Mouse (Mus musculus): Measurements from ENCODE around the gene Ints2. TPM values are rescaled to one million over a fixed set of nuclear protein-coding genes. Genes with fewer than 3 reads are reported as not detected.
"Not testable (repeated sequence)": the region's sequence is repeated elsewhere in the genome, so short reads cannot be mapped to it uniquely, and the experiment has no call there.

The Ints2 gene
- polyA plus RNA-seq (2015; fragmentation: Nextera tagmentation; extraction: Ambion mirVana): 13.7 and 18.4 TPM in 2 replicates

- WGBS (ENCODE audit: insufficient replicate concordance): 5% methylated on average over 32 of the region's 32 CpGs
- DNase-seq: peak; percentile 87
Measured at GRCm38 (mm10) chr11:86257460-86258076, at the start of gene Ints2. Ints2 (minus strand) TSS chr11:86257575.

GRCm38 (mm10) chr11:86292201-86292600 is 34.8 kb upstream of the Ints2 start:
- not testable (repeated sequence) for ATAC-seq (ENCODE audit: low read depth); H3K4me1 ChIP-seq (replicated peaks); H3K4me3 ChIP-seq (replicated peaks); H3K9me3 ChIP-seq (replicated peaks); H3K27me3 ChIP-seq; H3K9ac ChIP-seq; DNase-seq; H3K27ac ChIP-seq; H3K4me2 ChIP-seq
- peaks cover 44% of the 10 kb centered on the region for H3K36me3 ChIP-seq
- 89% methylated on average over 10 of the region's 10 CpGs for WGBS (ENCODE audit: insufficient replicate concordance)

More at GRCm38 (mm10) chr11:86257460-86258076, at the start of gene Ints2:
- H3K27me3 ChIP-seq: no peaks in the 10 kb centered on the region
- H3K27ac ChIP-seq: peak within 1 kb of the TSS; percentile 80
- H3K36me3 ChIP-seq: peaks cover 13% of the 10 kb centered on the region
- ATAC-seq (ENCODE audit: low read depth): peak; percentile 90
- H3K9me3 ChIP-seq (replicated peaks): no peaks in the 10 kb centered on the region
- H3K4me2 ChIP-seq: peak within 1 kb of the TSS; percentile 79
- peaks cover 20% of the 10 kb centered on the region for H3K4me1 ChIP-seq (replicated peaks)
- H3K4me3 ChIP-seq (replicated peaks): peak within 1 kb of the TSS; percentile 75
- H3K9ac ChIP-seq: peak within 1 kb of the TSS; percentile 88

GRCm38 (mm10) chr11:86291714-86292113 is 34.3 kb upstream of the Ints2 start:
- H3K36me3 ChIP-seq: peaks cover 40% of the 10 kb centered on the region
- no peak overlapping the region for H3K4me3 ChIP-seq (replicated peaks)
- H3K27me3 ChIP-seq: no peaks in the 10 kb centered on the region
- DNase-seq: no peak
- H3K9me3 ChIP-seq (replicated peaks): no peaks in the 10 kb centered on the region
- H3K4me1 ChIP-seq (replicated peaks): peaks cover 3% of the 10 kb centered on the region; the same call in 1 of the 2 replicates
- H3K9ac ChIP-seq: no peak overlapping the region
- ATAC-seq (ENCODE audit: low read depth): no peak
- no peak overlapping the region for H3K4me2 ChIP-seq
- 90% methylated on average over 6 of the region's 6 CpGs for WGBS (ENCODE audit: insufficient replicate concordance)
- H3K27ac ChIP-seq: no peak overlapping the region

- Histone ChIP-seq H3K4me1 (replicated peaks) (no peaks in the 10 kb centered on the region), H3K4me3 (replicated peaks) (no peak overlapping the region), H3K9ac (no peak overlapping the region), H3K27ac (no peak overlapping the region), H3K27me3 (no peaks in the 10 kb centered on the region), H3K9me3 (replicated peaks) (no peaks in the 10 kb centered on the region), H3K4me2 (no peak overlapping the region), H3K36me3 (peaks cover 77% of the 10 kb centered on the region)
- DNase-seq (no peak), ATAC-seq (ENCODE audit: low read depth) (no peak)
- 92% methylated on average over 8 of the region's 8 CpGs for WGBS (ENCODE audit: insufficient replicate concordance)
Measured at GRCm38 (mm10) chr11:86285729-86286128, 28.4 kb upstream of the Ints2 start.

GRCm38 (mm10) chr11:86278442-86279102 is 21.2 kb upstream of the Ints2 start:
- peaks cover 76% of the 10 kb centered on the region for H3K36me3 ChIP-seq
- H3K4me2 ChIP-seq: no peak overlapping the region
- DNase-seq (no peak), ATAC-seq (ENCODE audit: low read depth) (no peak)
- no peak overlapping the region for H3K9ac ChIP-seq
- no peaks in the 10 kb centered on the region for H3K9me3 ChIP-seq (replicated peaks)
- H3K27me3 ChIP-seq: no peaks in the 10 kb centered on the region
- H3K4me1 ChIP-seq (replicated peaks): no peaks in the 10 kb centered on the region
- WGBS (ENCODE audit: insufficient replicate concordance): 87% methylated on average over 6 of the region's 6 CpGs
- no peak overlapping the region for H3K27ac ChIP-seq
- H3K4me3 ChIP-seq (replicated peaks): no peak overlapping the region

GRCm38 (mm10) chr11:86257054-86257453 is 321 bp downstream of the Ints2 start:
- under 1% methylated on average over 22 of the region's 22 CpGs for WGBS (ENCODE audit: insufficient replicate concordance)
- ATAC-seq (ENCODE audit: low read depth) (peak; percentile 65), DNase-seq (no peak)

GRCm38 (mm10) chr11:86253342-86253741 is 4.0 kb downstream of the Ints2 start:
- H3K4me2 ChIP-seq: no peak overlapping the region
- H3K9me3 ChIP-seq (replicated peaks): no peaks in the 10 kb centered on the region
- H3K4me3 ChIP-seq (replicated peaks): no peak overlapping the region
- no peak overlapping the region for H3K27ac ChIP-seq
- WGBS (ENCODE audit: insufficient replicate concordance): 42% methylated on average over 1 of the region's 1 CpGs
- H3K4me1 ChIP-seq (replicated peaks): peaks cover 20% of the 10 kb centered on the region
- H3K9ac ChIP-seq: no peak overlapping the region
- H3K36me3 ChIP-seq: peaks cover 44% of the 10 kb centered on the region
- DNase-seq (no peak), ATAC-seq (ENCODE audit: low read depth) (no peak)
- H3K27me3 ChIP-seq: no peaks in the 10 kb centered on the region

More at GRCm38 (mm10) chr11:86257054-86257453, 321 bp downstream of the Ints2 start:
- Histone ChIP-seq H3K27ac (peak overlapping the region; percentile 80), H3K4me1 (replicated peaks) (peaks cover 20% of the 10 kb centered on the region), H3K9me3 (replicated peaks) (no peaks in the 10 kb centered on the region), H3K4me3 (replicated peaks) (peak overlapping the region; percentile 75), H3K27me3 (no peaks in the 10 kb centered on the region), H3K36me3 (peaks cover 18% of the 10 kb centered on the region), H3K9ac (peak overlapping the region; percentile 88), H3K4me2 (peak overlapping the region; percentile 79)

GRCm38 (mm10) chr11:86232446-86232845 is 24.9 kb downstream of the Ints2 start:
- ATAC-seq (ENCODE audit: low read depth) (no peak), DNase-seq (no peak)
- H3K4me1 ChIP-seq (replicated peaks): no peaks in the 10 kb centered on the region
- peaks cover 56% of the 10 kb centered on the region for H3K36me3 ChIP-seq
- no peak overlapping the region for H3K27ac ChIP-seq
- no peak overlapping the region for H3K4me2 ChIP-seq
- H3K27me3 ChIP-seq: no peaks in the 10 kb centered on the region
- 71% methylated on average over 4 of the region's 4 CpGs for WGBS (ENCODE audit: insufficient replicate concordance)
- H3K4me3 ChIP-seq (replicated peaks): no peak overlapping the region
- no peaks in the 10 kb centered on the region for H3K9me3 ChIP-seq (replicated peaks)
- no peak overlapping the region for H3K9ac ChIP-seq

- Histone ChIP-seq H3K4me3 (replicated peaks) (no peak overlapping the region), H3K4me2 (no peak overlapping the region), H3K4me1 (replicated peaks) (no peaks in the 10 kb centered on the region), H3K27ac (no peak overlapping the region), H3K27me3 (no peaks in the 10 kb centered on the region), H3K36me3 (peaks cover 54% of the 10 kb centered on the region), H3K9me3 (replicated peaks) (no peaks in the 10 kb centered on the region), H3K9ac (no peak overlapping the region)
- no peak for ATAC-seq (ENCODE audit: low read depth)
- 91% methylated on average over 13 of the region's 13 CpGs for WGBS (ENCODE audit: insufficient replicate concordance)
- no peak for DNase-seq
Measured at GRCm38 (mm10) chr11:86231781-86232350, 25.5 kb downstream of the Ints2 start.

GRCm38 (mm10) chr11:86226646-86227180 is 30.7 kb downstream of the Ints2 start:
- no peak overlapping the region for H3K9ac ChIP-seq
- no peaks in the 10 kb centered on the region for H3K4me1 ChIP-seq (replicated peaks)
- H3K27ac ChIP-seq: no peak overlapping the region
- DNase-seq: no peak
- H3K4me3 ChIP-seq (replicated peaks): no peak overlapping the region
- peaks cover 67% of the 10 kb centered on the region for H3K36me3 ChIP-seq
- no peak overlapping the region for H3K4me2 ChIP-seq
- no peaks in the 10 kb centered on the region for H3K27me3 ChIP-seq
- 79% methylated on average over 8 of the region's 8 CpGs for WGBS (ENCODE audit: insufficient replicate concordance)
- ATAC-seq (ENCODE audit: low read depth): no peak
- no peaks in the 10 kb centered on the region for H3K9me3 ChIP-seq (replicated peaks)

- no peak overlapping the region for H3K9ac ChIP-seq
- no peaks in the 10 kb centered on the region for H3K9me3 ChIP-seq (replicated peaks)
- no peaks in the 10 kb centered on the region for H3K27me3 ChIP-seq
- no peaks in the 10 kb centered on the region for H3K4me1 ChIP-seq (replicated peaks)
- no peak for ATAC-seq (ENCODE audit: low read depth)
- no peak overlapping the region for H3K4me3 ChIP-seq (replicated peaks)
- DNase-seq: no peak
- H3K27ac ChIP-seq: no peak overlapping the region
- 83% methylated on average over 4 of the region's 4 CpGs for WGBS (ENCODE audit: insufficient replicate concordance)
- peaks cover 62% of the 10 kb centered on the region for H3K36me3 ChIP-seq
- H3K4me2 ChIP-seq: no peak overlapping the region
Measured at GRCm38 (mm10) chr11:86225761-86226160, 31.6 kb downstream of the Ints2 start.

Measured in liver, embryonic 13.5 days (tissue).